Mouse (Mus musculus) heart, embryonic 10.5 days (tissue): ENCODE data around the gene Zfp385c. TPM values are rescaled to one million over a fixed set of nuclear protein-coding genes. Genes with fewer than 3 reads are reported as not detected.
"Not testable (repeated sequence)": the region's sequence is repeated elsewhere in the genome, so short reads cannot be mapped to it uniquely, and the experiment has no call there.

ENCODE experiments used
- DNase-seq: peaks from one replicate; pipeline ENCODE4 v3.0.0-alpha.2; 2017; ENCODE audit warnings: low spot score
- H3K27ac ChIP-seq: fragments of 300-500 bp; sonication (generic); 2 replicates; pipeline ENCODE4 v1.5.1; 2016; ENCODE audit warnings: mild to moderate bottlenecking
- H3K27me3 ChIP-seq: fragments of 300-500 bp; sonication (generic); 2 replicates; pipeline ENCODE4 v1.6.1; 2016; ENCODE audit warnings: mild to moderate bottlenecking; ENCODE audit not compliant: poor library complexity, insufficient read depth, severe bottlenecking
- H3K36me3 ChIP-seq: fragments of 300-500 bp; sonication (generic); 2 replicates; pipeline ENCODE4 v1.6.1; 2016; ENCODE audit warnings: mild to moderate bottlenecking, moderate library complexity
- H3K4me1 ChIP-seq: fragments of 300-500 bp; sonication (generic); 2 replicates; pipeline ENCODE4 v1.6.1; 2016; ENCODE audit warnings: mild to moderate bottlenecking
- H3K4me3 ChIP-seq: fragments of 300-500 bp; sonication (generic); 2 replicates; pipeline ENCODE4 v1.5.1; 2016; ENCODE audit warnings: mild to moderate bottlenecking, moderate library complexity
- H3K9me3 ChIP-seq: fragments of 300-500 bp; sonication (generic); 2 replicates; pipeline ENCODE4 v1.6.1; 2016; ENCODE audit warnings: mild to moderate bottlenecking, moderate library complexity
- WGBS: fragments of 180-500 bp; shearing (Covaris S2); methylation state at CpG from one replicate; pipeline ENCODE4 v1.1.7; 2016; 5-methylcytosine and 5-hydroxymethylcytosine counted together
- polyA plus RNA-seq: library from polyadenylated mRNA; unstranded; fragments of >200 nt; fragmentation: Nextera tagmentation; extraction: Ambion mirVana; gene quantifications from 2 replicates; pipeline ENCODE4 v1.2.1, GENCODE M21; 2016

Gene Zfp385c
- polyA plus RNA-seq, 1 experiment from 2014 or later, result 0.23 TPM

GRCm38 (mm10) chr11:100671956-100672355 lies 20.3 kb downstream of the Zfp385c start:
- H3K4me1 ChIP-seq, result peaks cover 17% of the 10 kb centered on the region
- no peaks in the 10 kb centered on the region for H3K36me3 ChIP-seq
- peaks cover 38% of the 10 kb centered on the region for H3K27me3 ChIP-seq
- no peaks in the 10 kb centered on the region for H3K9me3 ChIP-seq
- no peak overlapping the region for H3K27ac ChIP-seq
- 26% methylated on average over 2 of the region's 2 CpGs for WGBS
- no peak overlapping the region for H3K4me3 ChIP-seq
- DNase-seq, result no peak

- no peak for DNase-seq
- 74% methylated on average over 1 of the region's 1 CpGs for WGBS
- peaks cover 38% of the 10 kb centered on the region for H3K27me3 ChIP-seq
These were observed 21.2 kb downstream of the Zfp385c start for GRCm38 (mm10) chr11:100671049-100671448.

DNA sequence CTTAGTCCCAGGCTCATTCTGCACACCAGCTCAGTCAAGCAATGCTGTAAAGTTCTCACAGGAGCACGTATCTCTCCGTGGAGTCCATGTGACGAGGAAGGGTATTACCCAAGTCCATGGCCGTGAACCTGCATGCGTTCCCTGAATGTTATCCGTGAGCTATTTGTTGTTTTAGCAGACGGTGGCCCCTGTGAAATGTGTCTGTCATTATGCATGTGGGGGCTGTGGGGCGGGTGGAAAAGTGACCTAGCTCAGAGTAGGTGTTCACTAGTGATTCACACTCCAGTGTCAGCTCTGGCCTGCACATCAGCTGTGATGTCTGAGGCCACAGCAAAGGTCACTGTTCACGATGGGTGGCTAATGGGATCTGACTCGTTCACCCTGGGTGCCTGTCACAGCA lies 32.4 kb downstream of the Zfp385c start:
- H3K4me3 ChIP-seq, result no peak overlapping the region
- no peak for DNase-seq
- H3K27ac ChIP-seq, result no peak overlapping the region; the same call in 1 of the 2 replicates
- H3K9me3 ChIP-seq, result no peaks in the 10 kb centered on the region
- H3K27me3 ChIP-seq, result peaks cover 10% of the 10 kb centered on the region
- WGBS, result 74% methylated on average over 10 of the region's 10 CpGs
- no peaks in the 10 kb centered on the region for H3K36me3 ChIP-seq
- peaks cover 27% of the 10 kb centered on the region for H3K4me1 ChIP-seq

More at GRCm38 (mm10) chr11:100671049-100671448, 21.2 kb downstream of the Zfp385c start:
- H3K27ac ChIP-seq, result no peak overlapping the region
- H3K9me3 ChIP-seq, result no peaks in the 10 kb centered on the region
- H3K4me1 ChIP-seq, result peaks cover 17% of the 10 kb centered on the region
- no peaks in the 10 kb centered on the region for H3K36me3 ChIP-seq
- no peak overlapping the region for H3K4me3 ChIP-seq

DNA sequence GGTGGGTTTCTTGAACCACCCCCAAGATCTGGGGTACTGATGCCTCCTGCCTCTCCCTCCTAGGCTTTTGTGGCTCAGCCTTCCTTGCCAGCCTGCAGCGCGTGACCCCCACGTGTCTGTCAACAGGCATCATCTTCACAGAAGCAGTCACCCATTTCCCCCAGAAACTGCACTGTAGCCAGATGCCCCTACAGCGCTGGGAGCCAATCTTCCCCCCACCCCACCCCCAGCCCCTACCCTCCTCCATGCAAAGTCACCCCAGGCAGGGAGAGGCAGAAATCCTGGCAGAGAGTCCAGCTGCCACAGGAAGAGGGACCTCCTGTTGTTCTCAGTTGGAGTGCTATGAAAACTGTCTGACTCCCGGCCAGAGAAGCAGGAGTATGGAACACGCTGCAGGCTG lies 35.8 kb downstream of the Zfp385c start:
- 11% methylated on average over 6 of the region's 6 CpGs for WGBS
- peak overlapping the region; percentile 39 for H3K27ac ChIP-seq
- no peak for DNase-seq
- no peaks in the 10 kb centered on the region for H3K36me3 ChIP-seq
- no peaks in the 10 kb centered on the region for H3K9me3 ChIP-seq
- peaks cover 25% of the 10 kb centered on the region for H3K27me3 ChIP-seq
- H3K4me3 ChIP-seq, result peak overlapping the region; percentile 34; the same call in 1 of the 2 replicates
- H3K4me1 ChIP-seq, result peaks cover 33% of the 10 kb centered on the region

- Histone ChIP-seq H3K4me1 (peaks cover 42% of the 10 kb centered on the region), H3K27me3 (peaks cover 34% of the 10 kb centered on the region)
- WGBS, result 60% methylated on average over 3 of the region's 3 CpGs
- H3K27ac ChIP-seq, H3K9me3 ChIP-seq, H3K36me3 ChIP-seq, DNase-seq, H3K4me3 ChIP-seq: not testable (repeated sequence)
These were observed 36.7 kb downstream of the Zfp385c start for GRCm38 (mm10) chr11:100655589-100655988.

DNA sequence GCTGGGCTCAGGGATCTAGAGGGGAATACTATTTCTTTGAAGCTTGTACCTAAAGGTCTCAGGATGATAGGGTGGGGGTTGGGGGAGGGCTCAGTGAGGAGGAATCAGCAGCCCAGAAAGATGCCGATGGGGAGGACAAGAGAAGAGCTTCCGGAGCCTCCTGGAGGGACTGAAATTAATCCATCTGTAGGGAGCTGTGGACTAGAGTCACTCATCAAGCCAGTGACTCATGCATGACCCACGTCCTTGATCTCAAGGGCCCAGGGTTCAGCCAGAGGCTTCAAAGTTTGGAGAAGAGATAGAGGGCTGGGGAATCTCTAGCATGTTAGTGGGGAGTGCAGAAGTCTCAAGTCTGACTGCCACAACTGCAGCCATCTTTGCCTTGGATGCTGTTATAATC lies 40.5 kb downstream of the Zfp385c start:
- peaks cover 29% of the 10 kb centered on the region for H3K4me1 ChIP-seq
- H3K27me3 ChIP-seq, result peaks cover 56% of the 10 kb centered on the region
- WGBS, result 16% methylated on average over 3 of the region's 3 CpGs
- H3K36me3 ChIP-seq, result no peaks in the 10 kb centered on the region
- DNase-seq, result no peak
- H3K9me3 ChIP-seq, result no peaks in the 10 kb centered on the region
- no peak overlapping the region for H3K27ac ChIP-seq
- no peak overlapping the region for H3K4me3 ChIP-seq

DNA sequence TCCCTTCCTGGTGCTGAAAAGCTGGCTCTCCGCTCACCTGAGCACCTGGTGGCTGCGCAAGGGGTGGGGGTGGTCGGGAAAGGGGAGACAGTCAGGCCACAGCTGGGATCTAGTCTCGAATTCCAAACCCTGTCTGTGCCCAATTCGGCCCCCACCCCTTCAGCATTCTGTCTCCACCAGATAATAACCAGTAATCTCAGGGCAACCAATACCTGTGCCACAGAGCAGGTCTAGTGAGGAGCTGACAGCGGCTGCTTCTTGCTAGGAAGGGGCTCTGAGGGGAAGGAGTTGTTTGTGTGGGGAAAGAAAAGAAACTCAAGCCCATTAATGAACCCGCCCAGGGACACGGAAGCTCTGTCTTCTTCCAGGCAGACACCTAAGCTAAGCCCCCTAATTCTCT lies 41.0 kb downstream of the Zfp385c start:
- Histone ChIP-seq H3K4me1 (peaks cover 23% of the 10 kb centered on the region), H3K27ac (no peak overlapping the region), H3K36me3 (no peaks in the 10 kb centered on the region), H3K9me3 (no peaks in the 10 kb centered on the region), H3K4me3 (peak overlapping the region; percentile 5; the same call in 1 of the 2 replicates), H3K27me3 (peaks cover 56% of the 10 kb centered on the region)
- WGBS, result 10% methylated on average over 8 of the region's 8 CpGs
- DNase-seq, result no peak

DNA sequence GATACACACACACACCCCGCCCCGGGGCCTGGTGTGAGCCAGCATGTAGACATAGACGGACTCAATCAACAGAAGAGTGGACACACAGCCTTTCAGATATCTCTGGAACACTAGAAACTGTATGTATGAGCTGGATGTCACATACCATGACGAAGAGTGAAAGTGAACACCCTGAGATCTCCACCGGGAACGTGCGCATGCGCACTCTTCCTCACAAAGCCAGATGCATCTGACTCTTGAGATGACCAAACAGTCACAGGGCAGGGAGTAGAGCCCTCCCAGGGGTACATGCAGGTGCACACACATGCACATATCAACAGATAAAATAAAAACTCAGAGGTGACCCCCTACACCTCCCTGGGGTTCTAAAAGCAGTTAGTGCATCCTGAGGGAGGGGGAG lies 43.9 kb downstream of the Zfp385c start:
- Histone ChIP-seq H3K4me3 (no peak overlapping the region), H3K27me3 (peaks cover 67% of the 10 kb centered on the region), H3K36me3 (no peaks in the 10 kb centered on the region), H3K4me1 (peaks cover 20% of the 10 kb centered on the region; the same call in 1 of the 2 replicates), H3K27ac (no peak overlapping the region), H3K9me3 (no peaks in the 10 kb centered on the region)
- DNase-seq, result no peak
- WGBS, result 86% methylated on average over 8 of the region's 8 CpGs

DNA sequence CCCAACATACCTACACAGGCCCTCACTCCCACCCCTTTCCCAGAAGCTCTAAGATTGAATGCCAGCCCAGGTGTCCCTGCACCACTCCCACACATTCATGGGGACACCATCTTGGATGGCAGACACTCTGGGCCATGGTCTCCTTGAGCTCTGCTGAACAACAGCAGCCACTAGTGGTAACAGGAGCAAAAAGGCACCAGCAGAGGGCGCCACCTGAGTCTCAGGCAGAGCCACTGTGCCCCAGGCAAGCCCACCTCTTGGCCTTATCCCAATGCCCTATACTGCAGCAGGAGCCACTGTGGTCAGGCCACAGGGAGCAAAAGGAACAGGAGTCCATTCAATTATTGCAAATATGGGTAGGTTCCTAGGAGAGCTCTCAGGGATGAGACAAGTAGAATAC lies 46.0 kb downstream of the Zfp385c start:
- H3K27me3 ChIP-seq, result peaks cover 74% of the 10 kb centered on the region
- H3K27ac ChIP-seq, result no peak overlapping the region
- WGBS, result 4% methylated on average over 1 of the region's 1 CpGs
- H3K36me3 ChIP-seq, result no peaks in the 10 kb centered on the region
- H3K4me3 ChIP-seq, result no peak overlapping the region
- DNase-seq, result peak; percentile 84
- H3K4me1 ChIP-seq, result peaks cover 12% of the 10 kb centered on the region; the same call in 1 of the 2 replicates
- H3K9me3 ChIP-seq, result no peaks in the 10 kb centered on the region

DNA sequence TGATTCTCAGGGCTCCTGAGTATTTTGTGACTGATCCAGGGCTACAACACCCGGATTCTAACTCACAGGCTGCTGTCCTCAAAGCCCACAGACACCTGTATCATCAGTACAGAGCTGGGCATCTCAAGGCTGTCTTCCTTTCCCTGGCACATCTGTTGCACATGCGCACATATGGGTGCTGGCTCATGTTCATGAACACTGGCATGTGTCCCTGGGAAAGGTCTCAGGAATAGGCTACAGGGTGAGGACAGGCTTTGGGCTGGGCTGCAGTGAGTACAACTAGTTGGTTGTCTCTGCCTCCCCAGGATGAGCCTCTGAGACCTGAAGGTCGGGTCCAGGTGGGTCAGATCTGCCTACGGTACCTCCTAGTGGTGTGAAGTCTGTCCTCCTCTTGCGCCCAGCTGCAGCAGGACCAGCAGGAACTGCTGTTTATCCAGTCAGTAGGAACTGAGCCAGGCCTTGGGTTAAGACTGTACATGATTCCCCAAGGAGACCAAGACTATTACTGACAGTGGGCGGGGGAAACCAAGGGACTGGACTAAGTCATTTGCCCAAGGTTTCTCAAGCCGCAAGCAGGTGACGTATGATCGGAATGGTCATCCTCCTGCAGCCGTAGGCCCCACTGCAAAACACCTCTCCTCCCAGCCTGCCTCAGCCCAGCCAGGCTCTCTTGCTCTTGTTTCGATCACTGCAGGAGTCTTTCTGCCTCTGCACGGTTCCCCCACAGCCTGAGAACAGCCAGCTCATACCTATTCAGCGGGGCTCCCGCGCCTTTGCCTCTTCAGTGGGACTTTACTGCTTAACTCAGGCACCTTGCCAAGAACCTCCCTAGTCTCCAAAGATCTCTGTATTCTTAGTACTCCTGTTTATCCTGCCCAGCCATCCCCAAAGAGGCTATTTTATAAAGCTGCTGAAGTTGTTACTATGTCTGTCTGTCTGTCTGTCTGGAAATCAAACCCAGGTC lies 48.4 kb downstream of the Zfp385c start:
- peaks cover 74% of the 10 kb centered on the region for H3K27me3 ChIP-seq
- WGBS, result 72% methylated on average over 15 of the region's 15 CpGs
- DNase-seq, result no peak
- H3K36me3 ChIP-seq, result no peaks in the 10 kb centered on the region
- peaks cover 10% of the 10 kb centered on the region for H3K4me1 ChIP-seq
- H3K27ac ChIP-seq, result no peak overlapping the region
- no peaks in the 10 kb centered on the region for H3K9me3 ChIP-seq
- H3K4me3 ChIP-seq, result no peak overlapping the region

DNA sequence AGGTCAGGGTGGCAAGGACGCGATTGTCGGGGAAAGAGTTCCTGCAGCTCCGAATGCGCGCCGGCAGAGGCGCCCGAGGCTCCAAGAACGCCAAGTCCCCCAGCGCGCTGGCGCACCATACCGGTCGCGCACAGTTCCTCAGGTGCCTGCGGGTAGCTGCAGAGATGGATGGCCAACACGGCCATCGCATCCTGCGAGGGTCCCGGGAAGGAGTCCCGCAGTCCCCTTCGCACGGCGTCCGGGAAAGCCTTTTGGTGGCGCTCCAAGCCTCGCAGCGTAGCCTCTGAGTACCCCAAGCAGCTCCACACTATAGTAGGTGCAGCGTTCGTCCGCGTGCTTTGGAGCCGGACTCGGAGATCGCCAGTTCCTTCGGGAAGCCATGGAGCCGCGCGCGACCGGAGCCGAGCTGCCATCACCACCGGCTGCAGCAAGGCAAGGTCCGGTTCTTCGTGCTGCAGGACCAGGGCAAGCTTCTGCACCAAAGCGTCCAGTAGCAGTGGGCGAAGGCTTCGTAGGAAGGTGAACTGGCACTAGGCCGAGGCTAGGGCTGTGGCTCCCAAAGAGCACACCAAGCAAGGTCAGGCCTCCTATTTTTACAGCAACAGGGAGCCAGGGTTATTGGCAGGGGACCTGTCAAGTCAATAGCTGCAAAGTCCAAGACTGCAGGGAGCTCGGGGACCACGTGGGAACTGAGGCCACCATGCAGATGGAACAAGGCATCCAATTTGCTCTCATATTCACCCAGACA lies 51.9 kb downstream of the Zfp385c start:
- H3K27ac ChIP-seq, result peak overlapping the region; percentile 73; the same call in 1 of the 2 replicates
- no peaks in the 10 kb centered on the region for H3K36me3 ChIP-seq
- DNase-seq, result no peak
- peaks cover 79% of the 10 kb centered on the region for H3K27me3 ChIP-seq
- WGBS, result 8% methylated on average over 52 of the region's 52 CpGs
- H3K4me3 ChIP-seq, result peak overlapping the region; percentile 58
- H3K4me1 ChIP-seq, result peaks cover 10% of the 10 kb centered on the region
- no peaks in the 10 kb centered on the region for H3K9me3 ChIP-seq

DNA sequence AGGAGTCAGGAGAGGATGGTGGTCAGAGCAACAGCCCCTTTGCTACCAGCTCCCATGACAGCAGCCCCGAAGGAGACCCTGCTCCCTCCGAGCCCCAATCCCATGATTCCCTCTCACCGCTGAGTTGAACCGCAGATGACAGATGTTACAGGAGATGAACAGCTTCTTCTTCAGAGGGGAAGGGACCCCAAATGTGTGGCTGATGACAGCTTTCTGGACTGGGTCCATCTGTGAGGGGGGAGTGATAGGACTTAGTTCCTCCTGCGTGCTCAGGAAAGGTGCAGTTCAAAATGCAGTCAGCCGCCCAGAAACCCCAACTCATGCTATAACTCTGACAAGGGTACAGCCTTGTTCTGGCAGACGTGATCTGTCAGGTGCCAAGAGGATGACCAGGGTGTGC lies 57.7 kb downstream of the Zfp385c start:
- Histone ChIP-seq H3K9me3 (no peaks in the 10 kb centered on the region), H3K27me3 (peaks cover 60% of the 10 kb centered on the region), H3K4me1 (no peaks in the 10 kb centered on the region), H3K4me3 (no peak overlapping the region), H3K27ac (no peak overlapping the region), H3K36me3 (no peaks in the 10 kb centered on the region)
- WGBS, result 67% methylated on average over 7 of the region's 7 CpGs
- no peak for DNase-seq

GRCm38 (mm10) chr11:100628862-100629352 lies 63.3 kb downstream of the Zfp385c start:
- DNase-seq, result peak; percentile 71
- Histone ChIP-seq H3K36me3 (peaks cover 25% of the 10 kb centered on the region), H3K9me3 (no peaks in the 10 kb centered on the region), H3K27ac (no peak overlapping the region), H3K4me1 (peaks cover 20% of the 10 kb centered on the region), H3K4me3 (no peak overlapping the region), H3K27me3 (peaks cover 40% of the 10 kb centered on the region; the same call in 1 of the 2 replicates)
- WGBS, result 63% methylated on average over 13 of the region's 13 CpGs
